Mouse (Mus musculus): ENCODE measurements around the gene Gfpt1. TPM values are rescaled to one million over a fixed set of nuclear protein-coding genes. Genes with fewer than 3 reads are reported as not detected.

Gfpt1 gene
- total RNA-seq, 1 experiment from 2014 or later, result 36.9 TPM

GRCm38 (mm10) chr6:87101281-87101954, 58.8 kb downstream of the Gfpt1 start:
- peak; percentile 93 for DNase-seq

- DNase-seq, result no peak
These were observed 59.3 kb downstream of the Gfpt1 start for GRCm38 (mm10) chr6:87101955-87102353.

DNA sequence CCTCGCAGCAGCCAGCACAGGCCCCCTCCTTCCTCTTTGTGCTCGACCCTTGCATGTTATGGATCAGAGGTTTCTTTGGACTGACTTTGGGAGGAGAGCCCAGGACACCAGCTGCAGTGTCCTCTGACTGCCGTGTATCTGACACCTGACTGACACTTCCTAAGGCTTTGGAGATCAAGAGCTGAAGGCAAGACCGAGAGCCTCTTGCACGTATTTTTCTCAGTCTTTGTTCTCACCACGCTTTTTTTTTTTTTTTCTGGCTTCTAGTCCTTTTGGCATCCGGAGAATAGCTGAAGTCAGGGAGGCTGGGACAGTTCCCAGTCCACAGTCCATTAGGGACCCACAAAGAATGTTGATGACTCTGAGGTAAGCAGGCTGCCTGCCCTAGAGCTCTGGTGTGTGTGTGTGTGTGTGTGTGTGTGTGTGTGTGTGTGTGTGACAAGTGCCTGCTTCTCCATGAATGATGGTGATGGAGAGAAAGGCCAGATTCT, 59.8 kb downstream of the Gfpt1 start:
- DNase-seq, result peak; percentile 51

DNA sequence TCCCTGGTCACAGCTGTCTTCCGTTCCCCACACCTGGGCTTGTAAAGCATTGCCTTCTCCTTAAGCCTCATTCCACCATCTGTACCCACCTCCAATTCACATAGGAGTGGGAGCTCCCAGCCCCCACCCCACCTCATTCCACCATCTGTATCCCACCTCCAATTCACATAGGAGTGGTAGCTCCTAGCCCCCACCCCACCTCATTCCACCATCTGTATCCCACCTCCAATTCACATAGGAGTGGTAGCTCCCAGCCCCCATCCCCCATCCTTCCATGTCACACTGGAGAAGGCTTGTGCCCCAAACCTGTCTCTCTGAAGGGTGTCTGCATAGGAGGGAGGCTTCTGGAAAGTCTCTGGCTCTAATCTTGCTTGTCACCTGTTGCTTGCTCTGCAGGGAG, 60.7 kb downstream of the Gfpt1 start:
- no peak for DNase-seq

DNA sequence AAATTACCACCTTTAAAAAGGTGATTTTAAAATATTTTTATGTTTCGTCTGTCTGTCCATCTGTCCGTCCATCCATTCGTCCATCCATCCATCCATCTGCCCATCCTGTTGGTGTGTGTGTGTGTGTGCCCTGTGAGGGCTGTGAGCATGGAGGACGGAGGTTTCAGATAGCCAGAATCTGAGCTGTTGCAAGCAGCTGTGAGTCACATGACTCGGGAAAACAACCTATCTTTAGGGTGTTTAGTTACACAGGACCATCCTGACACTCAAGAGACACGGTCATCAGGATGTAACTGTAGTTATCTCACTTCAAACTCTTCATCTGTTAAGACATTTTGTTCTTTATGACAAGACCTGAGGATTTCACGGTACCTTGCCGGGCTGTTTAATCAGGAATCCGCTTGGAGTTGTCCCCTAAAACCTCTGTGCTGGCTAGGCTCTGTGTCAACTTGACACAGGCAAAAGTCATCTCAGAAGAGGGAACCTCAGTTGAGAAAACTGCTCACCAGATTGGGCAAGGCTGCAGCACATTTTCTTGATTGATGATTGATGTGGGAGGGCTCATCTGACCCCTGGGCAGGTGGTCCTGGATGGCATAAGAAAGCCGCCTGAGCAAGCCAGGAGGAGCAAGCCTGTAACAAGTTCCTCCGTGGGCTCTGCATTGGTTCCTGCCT, 61.6 kb downstream of the Gfpt1 start, which contains the start of gene D6Ertd527e:
Gene D6Ertd527e (plus strand): TSS at position 624 of the 674 bp plus-strand sequence.
- DNase-seq, result no peak

DNA sequence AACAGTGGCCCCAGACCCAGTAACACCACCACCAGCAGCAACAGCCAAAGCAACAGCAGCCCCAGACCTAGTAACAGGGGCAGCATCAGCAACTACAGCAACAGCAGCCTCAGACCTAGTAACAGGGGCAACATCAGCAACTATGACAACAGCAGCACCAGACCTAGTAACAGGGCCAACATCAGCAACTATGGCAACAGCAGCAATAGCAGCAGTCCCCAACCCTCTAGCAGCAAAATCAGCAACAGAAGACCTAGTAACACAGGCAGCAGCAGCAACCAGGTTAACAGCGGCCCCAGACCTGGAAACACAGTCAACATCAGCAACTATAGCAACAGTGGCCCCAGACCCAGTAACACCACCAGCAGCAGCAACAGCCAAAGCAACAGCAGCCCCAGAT, 68.8 kb downstream of the Gfpt1 start:
- no peak for DNase-seq

- DNase-seq, result no peak
These were observed 69.5 kb downstream of the Gfpt1 start for GRCm38 (mm10) chr6:87112125-87112524.

GRCm38 (mm10) chr6:87115981-87116380, 73.3 kb downstream of the Gfpt1 start:
- DNase-seq, result no peak

GRCm38 (mm10) chr6:87116596-87116995, 74.0 kb downstream of the Gfpt1 start:
- no peak for DNase-seq

DNA sequence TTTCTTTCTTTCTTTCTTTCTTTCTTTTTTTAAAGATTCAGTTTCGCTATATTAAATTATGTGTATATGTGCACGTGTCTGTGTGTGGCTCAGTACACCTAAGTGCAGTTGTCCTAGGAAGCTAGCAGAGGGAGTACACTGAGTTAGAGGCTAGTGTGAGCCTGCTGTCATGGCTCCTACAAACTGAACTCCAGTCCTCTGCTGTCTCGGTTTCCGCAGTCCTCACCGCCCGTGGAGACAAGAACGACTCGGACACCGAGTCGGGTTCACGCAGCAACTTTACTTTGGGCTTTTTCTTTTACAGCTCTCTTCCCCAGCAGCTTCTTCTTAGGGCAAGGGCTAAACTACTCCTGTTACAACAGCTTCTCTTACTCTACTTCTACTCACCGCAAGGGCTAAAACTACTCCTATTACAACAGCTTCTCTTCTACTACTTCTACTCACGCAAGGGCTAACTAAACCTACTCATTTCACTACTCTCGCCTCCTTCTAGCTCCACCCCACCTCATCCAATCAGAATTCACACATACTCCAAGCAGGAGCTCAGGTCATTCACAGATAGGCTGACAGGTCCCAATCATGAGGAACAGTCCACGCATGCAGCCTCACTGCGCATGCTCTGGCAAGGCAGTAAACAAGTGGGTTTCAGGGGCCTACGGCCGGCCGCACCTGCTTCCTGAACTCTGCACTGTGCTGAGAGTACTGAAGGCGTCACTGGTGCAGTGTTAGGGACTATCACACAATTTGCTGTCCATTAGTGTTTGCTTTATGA, 76.6 kb downstream of the Gfpt1 start:
- no peak for DNase-seq

GRCm38 (mm10) chr6:87119975-87120374, 77.3 kb downstream of the Gfpt1 start:
- no peak for DNase-seq

DNA sequence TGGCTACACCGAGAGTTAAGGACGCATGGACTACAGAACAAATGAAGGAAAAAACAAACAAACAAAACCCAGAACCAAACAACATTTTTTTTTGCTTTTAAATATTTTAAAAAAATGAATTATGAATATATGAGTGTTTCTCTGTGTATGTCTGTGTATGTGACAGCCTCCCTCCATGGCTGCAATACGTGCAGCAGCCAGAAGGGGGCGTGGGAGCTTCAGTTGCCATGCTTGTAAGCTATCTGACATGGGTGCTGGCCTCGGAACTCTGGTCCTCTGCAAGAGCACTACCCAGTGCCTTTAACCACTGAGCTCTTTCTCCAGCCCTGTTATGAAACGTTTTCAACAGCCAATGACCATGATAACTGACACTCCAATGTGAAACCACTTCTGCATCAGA, 78.0 kb downstream of the Gfpt1 start:
- DNase-seq, result no peak

- peak; percentile 24 for DNase-seq
These were observed 79.3 kb downstream of the Gfpt1 start for GRCm38 (mm10) chr6:87121961-87122360.

DNA sequence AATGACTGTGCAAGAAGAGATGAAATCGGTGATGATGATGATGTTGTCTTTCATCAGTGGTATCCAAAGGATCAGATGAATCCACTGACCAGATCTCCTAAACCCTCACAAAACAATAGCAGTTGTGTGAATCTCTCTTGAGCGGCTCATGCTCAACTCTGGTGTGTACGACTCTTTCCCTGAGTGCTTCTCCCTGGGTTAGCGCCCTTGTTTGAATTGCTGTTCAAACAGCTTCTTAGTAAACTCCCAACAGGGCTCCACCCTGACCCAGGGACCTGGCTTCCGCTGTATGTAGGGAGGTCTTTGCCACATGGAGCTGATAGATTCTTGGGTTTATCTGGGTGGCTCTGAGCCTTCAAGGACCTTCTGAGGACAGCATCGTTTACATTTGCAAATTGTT, 80.8 kb downstream of the Gfpt1 start:
- DNase-seq, result no peak

- DNase-seq, result no peak
These were observed 81.3 kb downstream of the Gfpt1 start for GRCm38 (mm10) chr6:87123973-87124372.

DNA sequence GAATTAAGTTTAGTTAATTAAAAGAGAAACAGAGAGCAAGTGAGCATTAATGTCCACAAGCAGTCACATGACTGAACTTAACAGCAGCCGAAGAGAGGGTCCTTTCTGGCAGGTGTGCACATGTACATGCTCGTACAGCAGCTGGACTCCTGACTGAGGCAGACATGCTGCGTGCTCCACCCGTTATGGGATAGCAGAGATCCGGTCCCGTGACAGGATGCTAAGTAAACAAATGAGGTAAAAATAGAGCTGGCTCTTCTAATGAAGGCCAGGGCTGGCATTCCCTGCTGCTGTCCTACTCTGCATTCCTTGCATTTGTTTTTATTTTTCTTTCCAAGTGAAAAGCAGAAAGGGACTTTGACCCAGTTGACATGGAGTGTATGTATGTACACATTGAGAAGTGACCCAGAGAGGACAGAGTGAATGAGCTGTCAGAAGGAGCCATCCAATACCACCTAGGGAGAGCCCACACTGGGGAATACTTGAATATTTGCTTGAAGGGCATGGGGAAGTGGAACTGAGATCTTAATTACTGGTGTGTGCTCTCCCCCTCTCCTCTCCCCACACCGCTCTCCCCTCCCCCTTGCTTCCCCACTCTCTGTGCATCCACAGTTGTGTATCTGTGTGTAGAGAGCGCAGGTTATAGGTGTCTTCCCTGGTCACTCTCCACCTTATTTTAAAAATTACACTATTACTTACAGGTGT, 84.6 kb downstream of the Gfpt1 start:
- DNase-seq, result no peak

DNA sequence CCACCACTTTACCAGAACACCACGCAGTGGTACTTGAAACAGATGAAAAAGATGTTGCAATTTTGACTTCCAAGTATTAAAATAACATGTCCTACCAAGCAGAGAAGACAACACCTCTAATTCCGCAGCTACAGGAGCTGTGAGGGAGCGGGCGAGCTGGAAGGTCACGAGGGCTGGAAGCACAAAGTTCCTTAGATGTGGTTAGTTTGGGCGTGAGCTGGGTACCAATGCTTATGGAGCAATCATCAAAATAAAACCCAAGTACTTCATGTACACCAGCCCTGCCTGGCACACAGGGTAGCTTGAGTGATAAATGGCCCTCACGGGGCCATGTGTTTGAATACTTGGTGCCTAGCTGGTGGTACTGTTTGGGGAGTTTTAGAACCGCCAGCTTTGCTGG, 87.2 kb downstream of the Gfpt1 start:
- DNase-seq, result peak; percentile 35

DNA sequence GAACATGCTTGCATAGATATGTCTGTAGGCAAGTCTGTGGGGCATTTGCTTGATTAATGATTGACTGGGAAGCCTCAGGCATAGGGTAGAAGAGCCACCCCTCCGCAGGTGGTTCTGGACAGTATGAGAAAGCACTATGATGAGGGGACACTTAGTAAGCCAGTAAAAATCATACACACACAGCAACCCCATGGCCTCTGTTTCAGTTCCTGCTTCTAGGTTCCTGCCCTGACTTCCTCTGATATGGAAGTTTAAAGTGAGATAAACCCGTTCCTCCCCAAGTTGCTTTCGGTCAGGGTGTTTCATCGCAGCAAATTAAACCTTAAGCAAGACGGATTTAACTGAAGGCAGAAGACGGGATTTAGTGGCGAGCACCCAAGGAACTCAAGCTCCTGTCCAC, 88.0 kb downstream of the Gfpt1 start:
- no peak for DNase-seq

GRCm38 (mm10) chr6:87131078-87131477, 88.4 kb downstream of the Gfpt1 start:
- no peak for DNase-seq

- no peak for DNase-seq
These were observed 90.9 kb downstream of the Gfpt1 start for GRCm38 (mm10) chr6:87133520-87133919.

GRCm38 (mm10) chr6:87133966-87134546, 91.4 kb downstream of the Gfpt1 start:
- DNase-seq, result no peak

DNA sequence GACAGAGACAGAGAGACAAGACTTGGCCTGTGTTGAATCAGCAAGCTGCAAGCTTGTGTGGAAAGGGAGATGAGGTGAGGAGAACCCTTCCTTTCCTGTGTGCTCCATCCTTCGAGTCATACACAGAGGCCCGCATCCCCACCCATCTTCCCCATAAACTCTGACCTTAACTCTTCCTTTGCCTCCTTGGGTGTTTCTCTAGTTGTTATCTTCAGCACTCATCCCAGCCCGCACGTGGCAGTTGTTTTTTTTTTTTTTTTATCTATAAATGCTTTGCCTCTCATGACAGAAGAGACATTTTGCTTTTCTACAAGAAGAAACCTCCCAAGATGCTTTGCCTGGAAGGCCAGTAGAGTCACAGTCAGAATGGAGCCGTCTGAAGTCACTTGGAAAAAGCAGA, 95.8 kb downstream of the Gfpt1 start:
- DNase-seq, result no peak
